Mouse (Mus musculus) C2C12 (cell line): ENCODE measurements around the gene Pkp4.

Source experiments
- CTCF ChIP-seq: IDR thresholded peaks from one replicate; pipeline ENCODE4 v1.5.1; 2011; ENCODE audit not compliant: control insufficient read depth, insufficient read depth, insufficient read length
- FOSL1 ChIP-seq: IDR thresholded peaks from one replicate; pipeline ENCODE4 v1.8.0; 2011; ENCODE audit warnings: mild to moderate bottlenecking, low read length; ENCODE audit not compliant: poor library complexity, insufficient read depth, severe bottlenecking
- USF1 ChIP-seq: IDR thresholded peaks from one replicate; pipeline ENCODE4 v1.6.1; 2011; ENCODE audit warnings: low read depth, mild to moderate bottlenecking, control low read depth, moderate library complexity

- TF ChIP-seq CTCF (no peak), FOSL1 (no peak), USF1 (no peak)
Measured at GRCm38 (mm10) chr2:59348585-59348984, 187.9 kb downstream of the Pkp4 start.
